Mouse (Mus musculus) CH12.LX (cell line): ENCODE data around the gene Lgr6. TPM values are rescaled to one million over a fixed set of nuclear protein-coding genes. Genes with fewer than 3 reads are reported as not detected.

Experiments
- DNase-seq: peaks from one replicate; pipeline ENCODE4 v3.0.0-alpha.2; 2013; ENCODE audit errors: extremely low read depth
- H3K27ac ChIP-seq: 2 replicates; pipeline ENCODE4 v1.5.1; 2012; ENCODE audit warnings: low read depth, mild to moderate bottlenecking, control low read depth, moderate library complexity; ENCODE audit not compliant: insufficient read depth
- H3K27me3 ChIP-seq: replicated peaks from 2 replicates; pipeline ENCODE3; 2012; ENCODE audit warnings: inconsistent platforms
- H3K36me3 ChIP-seq, 2 experiments: replicated peaks in 1 of 2; 2 replicates each; pipeline versions ENCODE3 to v1.6.1; 2012; ENCODE audit warnings: inconsistent platforms in 1 of 2, low read length in 1 of 2, mild to moderate bottlenecking in 1 of 2, mixed read lengths in 1 of 2, moderate library complexity in 1 of 2; ENCODE audit not compliant: control insufficient read depth in 1 of 2, insufficient read depth in 1 of 2
- H3K4me1 ChIP-seq, 2 experiments: 2 replicates each; pipeline ENCODE4 v1.6.1; 2012; ENCODE audit warnings: inconsistent platforms in 1 of 2, moderate library complexity in 1 of 2; ENCODE audit not compliant: insufficient read depth in 2 of 2, control insufficient read depth in 1 of 2
- H3K4me2 ChIP-seq: 2 replicates; pipeline ENCODE4 v1.6.1; 2012; ENCODE audit warnings: low read depth, mild to moderate bottlenecking, control low read depth; ENCODE audit not compliant: poor library complexity, insufficient read depth, severe bottlenecking
- H3K4me3 ChIP-seq, 3 experiments: fragments of 150-350 bp in 1 of 3; sonication (generic) in 1 of 3; replicated peaks in 1 of 3; 2 replicates each; pipeline versions ENCODE3 to v1.5.1; 2011 to 2012; ENCODE audit warnings: low read depth in 2 of 3, low read length in 2 of 3, mild to moderate bottlenecking in 2 of 3, moderate library complexity in 2 of 3, control low read depth in 1 of 3, improper control_type of control experiment in 1 of 3, inconsistent platforms in 1 of 3, mixed read lengths in 1 of 3; ENCODE audit not compliant: poor library complexity in 1 of 3
- H3K79me2 ChIP-seq: replicated peaks from 2 replicates; pipeline ENCODE4 v1.6.1; 2012; ENCODE audit warnings: mild to moderate bottlenecking, moderate library complexity; ENCODE audit not compliant: control insufficient read depth, poor library complexity, insufficient read depth, severe bottlenecking; ENCODE audit errors: extremely low read depth
- H3K9ac ChIP-seq: 2 replicates; pipeline ENCODE4 v1.6.1; 2012; ENCODE audit warnings: low read depth, mild to moderate bottlenecking, control low read depth, moderate library complexity; ENCODE audit not compliant: insufficient read depth
- H3K9me3 ChIP-seq: replicated peaks from 2 replicates; pipeline ENCODE3; 2012; ENCODE audit warnings: low read length, inconsistent platforms, mixed read lengths
- BHLHE40 ChIP-seq: IDR thresholded peaks from 2 replicates; pipeline ENCODE4 v1.6.1; 2011; ENCODE audit warnings: mild to moderate bottlenecking, low read depth, low read length, improper control_type of control experiment
- CTCF ChIP-seq, 2 experiments: IDR thresholded peaks in 1 of 2; conservative IDR thresholded peaks in 1 of 2; 2 replicates each; pipeline ENCODE4 v1.5.1; 2011 to 2012; ENCODE audit warnings: low read depth in 2 of 2, low read length in 2 of 2, improper control_type of control experiment in 1 of 2, inconsistent platforms in 1 of 2, mild to moderate bottlenecking in 1 of 2, moderate library complexity in 1 of 2
- E2F4 ChIP-seq: IDR thresholded peaks from 2 replicates; pipeline ENCODE4 v1.6.1; 2011; ENCODE audit warnings: low read depth, low read length, improper control_type of control experiment; ENCODE audit not compliant: insufficient replicate concordance
- ELF1 ChIP-seq: IDR thresholded peaks from 2 replicates; pipeline ENCODE4 v1.6.1; 2014; ENCODE audit warnings: low read depth, mild to moderate bottlenecking, inconsistent platforms, low read length, improper control_type of control experiment
- IRF4 ChIP-seq: IDR thresholded peaks from 2 replicates; pipeline ENCODE4 v1.6.1; 2014; ENCODE audit warnings: low read depth, mild to moderate bottlenecking, inconsistent platforms, low read length, improper control_type of control experiment
- JUN ChIP-seq: IDR thresholded peaks from 2 replicates; pipeline ENCODE4 v1.6.1; 2011; ENCODE audit warnings: low read depth, mild to moderate bottlenecking, low read length, improper control_type of control experiment, moderate library complexity; ENCODE audit not compliant: insufficient read depth
- JUND ChIP-seq: conservative IDR thresholded peaks from 2 replicates; pipeline ENCODE4 v1.6.1; 2011; ENCODE audit warnings: low read depth, low read length, improper control_type of control experiment
- MAFK ChIP-seq: IDR thresholded peaks from 2 replicates; pipeline ENCODE4 v1.6.1; 2011; ENCODE audit warnings: low read length, improper control_type of control experiment; ENCODE audit not compliant: insufficient replicate concordance
- MYC ChIP-seq: IDR thresholded peaks from 2 replicates; pipeline ENCODE4 v1.6.1; 2011; ENCODE audit warnings: low read depth, mild to moderate bottlenecking, improper control_type of control experiment, low read length
- NRF1 ChIP-seq: IDR thresholded peaks from 2 replicates; pipeline ENCODE4 v1.6.1; 2014; ENCODE audit warnings: low read depth, mild to moderate bottlenecking, inconsistent platforms, low read length, improper control_type of control experiment, moderate library complexity
- RAD21 ChIP-seq: IDR thresholded peaks from 2 replicates; pipeline ENCODE4 v1.6.1; 2011; ENCODE audit warnings: low read depth, mild to moderate bottlenecking, low read length, improper control_type of control experiment, moderate library complexity
- SMC3 ChIP-seq: IDR thresholded peaks from 2 replicates; pipeline ENCODE4 v1.6.1; 2011; ENCODE audit warnings: low read depth, low read length, improper control_type of control experiment
- TCF12 ChIP-seq: IDR thresholded peaks from 2 replicates; pipeline ENCODE4 v1.6.1; 2014; ENCODE audit warnings: low read depth, mild to moderate bottlenecking, inconsistent platforms, low read length, improper control_type of control experiment
- USF1 ChIP-seq: IDR thresholded peaks from 2 replicates; pipeline ENCODE4 v1.6.1; 2014; ENCODE audit warnings: low read depth, mild to moderate bottlenecking, inconsistent platforms, low read length, improper control_type of control experiment
- USF2 ChIP-seq: conservative IDR thresholded peaks from 2 replicates; pipeline ENCODE4 v1.6.1; 2011; ENCODE audit warnings: low read depth, low read length, improper control_type of control experiment
- ZC3H11A ChIP-seq: IDR thresholded peaks from 2 replicates; pipeline ENCODE4 v1.6.1; 2012; ENCODE audit warnings: low read depth, mild to moderate bottlenecking, inconsistent platforms, low read length, improper control_type of control experiment
- ZMIZ1 ChIP-seq: IDR thresholded peaks from 2 replicates; pipeline ENCODE4 v1.6.1; 2012; ENCODE audit warnings: low read depth, mild to moderate bottlenecking, inconsistent platforms, low read length, improper control_type of control experiment
- dilution Hi-C: fragments of 300-500 bp; cut with MboI; formaldehyde crosslinking; loops from 2 replicates; pipeline ENCODE4 v1.14.3; 2020; ENCODE audit warnings: low sequenced_read_pairs; ENCODE audit not compliant: extremely low pct_unique_long_range_greater_than_20kb, extremely low pct_ligation_motif_present
- in situ Hi-C: fragments of 300-500 bp; cut with MboI; formaldehyde crosslinking; loops from 3 replicates; pipeline ENCODE4 v1.14.3; 2019; ENCODE audit warnings: low sequenced_read_pairs, low pct_ligation_motif_present, low pct_unique_long_range_greater_than_20kb, mixed read lengths
- polyA plus RNA-seq: library from polyadenylated mRNA; unstranded; fragments of >175 nt; gene quantifications from 2 replicates; pipeline ENCODE4 v1.2.1, GENCODE M21; 2012; ENCODE audit warnings: low read depth; ENCODE audit not compliant: insufficient read length
- total RNA-seq, 2 experiments: library from RNA; depleted of rRNA; stranded (reverse); fragments of 300-350 nt in 1 of 2; fragments of >200 nt in 1 of 2; gene quantifications; 2 replicates each; pipeline ENCODE4 v1.2.3; 2012 to 2014

Lgr6 gene
- total and polyA plus RNA-seq, 3 experiments, result 0.07 to 0.17 (median 0.16) TPM

GRCm38 (mm10) chr1:134989372-134989771 lies 115.7 kb downstream of the Lgr6 start:
- in situ Hi-C loops, result no loop called here
- Histone ChIP-seq H3K9ac (no peak overlapping the region), H3K27me3 (peaks cover 10% of the 10 kb centered on the region), H3K4me1 (peaks cover 7 to 19% of the 10 kb centered on the region in 2 experiments), H3K4me3 (no peak overlapping the region), H3K27ac (no peak overlapping the region), H3K9me3 (no peaks in the 10 kb centered on the region), H3K79me2 (no peaks in the 10 kb centered on the region), H3K4me2 (no peak overlapping the region), H3K36me3 (no peaks in the 10 kb centered on the region)
- peak; percentile 83 for DNase-seq
- TF ChIP-seq MYC (no peak), CTCF (conservative IDR thresholded peaks at IDR 0.05 in 1 of 2, IDR thresholded peaks at IDR 0.05 in 1 of 2; ENCODE audit: low read depth in 2 of 2, low read length in 2 of 2) (peak; percentile 88 to 98), USF1 (no peak), IRF4 (no peak), TCF12 (0 out of 2 replicates have a peak, but pooled peaks have one; percentile 15), RAD21 (peak; percentile 94), JUND (0 out of 2 replicates have a peak, but pooled peaks have one; percentile 19), E2F4 (0 out of 2 replicates have a peak, but pooled peaks have one; percentile 63), ELF1 (no peak), ZC3H11A (peak; percentile 80), SMC3 (peak; percentile 92)
- dilution Hi-C loops, result no loop called here

GRCm38 (mm10) chr1:134987962-134988341 lies 117.1 kb downstream of the Lgr6 start:
- dilution Hi-C loops (no loop called here), in situ Hi-C loops (no loop called here)
- Histone ChIP-seq H3K4me1 (peaks cover 7 to 23% of the 10 kb centered on the region in 2 experiments), H3K36me3 (no peaks in the 10 kb centered on the region), H3K79me2 (no peaks in the 10 kb centered on the region), H3K4me2 (no peak overlapping the region), H3K9me3 (no peaks in the 10 kb centered on the region), H3K9ac (no peak overlapping the region), H3K4me3 (no peak overlapping the region), H3K27ac (no peak overlapping the region), H3K27me3 (peaks cover 7% of the 10 kb centered on the region)
- no peak for DNase-seq
- TF ChIP-seq NRF1 (no peak), ZMIZ1 (no peak), JUND (no peak), USF2 (no peak), JUN (no peak), BHLHE40 (no peak), MAFK (no peak)
